Mouse (Mus musculus) forebrain, embryonic 14.5 days (tissue): Measurements from ENCODE around the gene Ccdc148. TPM values are rescaled to one million over a fixed set of nuclear protein-coding genes. Genes with fewer than 3 reads are reported as not detected.

Source experiments
- ATAC-seq: fragments of 200-750 bp; cut with Nextera tagmentation; 2 replicates; pipeline ENCODE4 v1.8.0; 2017; ENCODE audit warnings: mild to moderate bottlenecking, moderate library complexity
- DNase-seq: peaks from one replicate; pipeline ENCODE4 v3.0.0-alpha.2; 2015; ENCODE audit warnings: low spot score
- H3K27ac ChIP-seq: fragments of 300-500 bp; sonication (generic); 2 replicates; pipeline ENCODE4 v1.5.1; 2014; ENCODE audit warnings: low read depth, mild to moderate bottlenecking, control low read depth, low read length, moderate library complexity
- H3K27me3 ChIP-seq: fragments of 300-500 bp; sonication (generic); replicated peaks from 2 replicates; pipeline ENCODE4 v1.6.1; 2014; ENCODE audit warnings: low read length, control low read depth, mixed read lengths; ENCODE audit not compliant: control insufficient read depth, insufficient read depth
- H3K36me3 ChIP-seq: fragments of 300-500 bp; sonication (generic); 2 replicates; pipeline ENCODE4 v1.6.1; 2014; ENCODE audit warnings: low read length, control low read depth; ENCODE audit not compliant: control insufficient read depth, insufficient read depth
- H3K4me1 ChIP-seq: fragments of 300-500 bp; sonication (generic); 2 replicates; pipeline ENCODE4 v1.6.1; 2014; ENCODE audit warnings: antibody characterized with exemption, low read length, control low read depth; ENCODE audit not compliant: control insufficient read depth, insufficient read depth
- H3K4me2 ChIP-seq: fragments of 300-500 bp; sonication (generic); 2 replicates; pipeline ENCODE4 v1.6.1; 2014; ENCODE audit warnings: mild to moderate bottlenecking, control low read depth, low read length
- H3K4me3 ChIP-seq: fragments of 300-500 bp; sonication (generic); 2 replicates; pipeline ENCODE4 v1.5.1; 2014; ENCODE audit warnings: low read depth, low read length, control low read depth
- H3K9ac ChIP-seq: fragments of 300-500 bp; sonication (generic); 2 replicates; pipeline ENCODE4 v1.6.1; 2014; ENCODE audit warnings: mild to moderate bottlenecking, low read length, control low read depth, moderate library complexity
- H3K9me3 ChIP-seq: fragments of 300-500 bp; sonication (generic); replicated peaks from 2 replicates; pipeline ENCODE4 v1.6.1; 2016; ENCODE audit warnings: low read length, control low read depth, mixed read lengths; ENCODE audit not compliant: control insufficient read depth
- WGBS: fragments of 180-500 bp; shearing (Covaris S2); extraction: QIAGEN DNeasy Blood & Tissue Kit; methylation state at CpG from one replicate; pipeline ENCODE4 v1.1.7; 2014; 5-methylcytosine and 5-hydroxymethylcytosine counted together
- polyA plus RNA-seq: library from polyadenylated mRNA; unstranded; fragments of >200 nt; fragmentation: Nextera tagmentation; extraction: Ambion mirVana; gene quantifications from 2 replicates; pipeline ENCODE4 v1.2.1, GENCODE M21; 2014

The Ccdc148 gene
- polyA plus RNA-seq, 1 experiment from 2014 or later = 1.8 TPM

DNA sequence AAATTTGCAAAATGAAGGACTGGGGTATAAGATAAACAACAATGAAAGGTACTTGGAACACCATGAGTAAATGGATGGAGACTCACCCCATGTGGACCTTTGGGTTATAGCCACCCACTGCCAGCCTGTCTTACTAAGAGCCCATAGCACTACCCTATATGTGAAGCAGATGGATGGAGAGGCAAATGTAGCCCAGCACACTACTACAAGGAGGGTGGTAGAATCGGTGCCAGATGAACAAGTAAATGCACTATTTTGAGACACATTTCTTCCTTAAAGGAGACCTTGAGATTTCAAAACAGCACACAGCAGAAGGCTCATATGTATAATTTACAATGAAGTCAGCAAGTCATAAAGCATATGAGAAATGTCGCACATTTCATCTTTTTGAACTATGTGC lies 234.9 kb downstream of the Ccdc148 start:
- 100% methylated on average over 2 of the region's 2 CpGs for WGBS
- H3K4me2 ChIP-seq = no peak overlapping the region
- DNase-seq (no peak), ATAC-seq (no peak)
- no peak overlapping the region for H3K9ac ChIP-seq
- no peak overlapping the region for H3K27ac ChIP-seq
- H3K36me3 ChIP-seq = no peaks in the 10 kb centered on the region
- H3K27me3 ChIP-seq = no peaks in the 10 kb centered on the region
- no peaks in the 10 kb centered on the region for H3K4me1 ChIP-seq
- H3K9me3 ChIP-seq = no peaks in the 10 kb centered on the region
- no peak overlapping the region for H3K4me3 ChIP-seq

DNA sequence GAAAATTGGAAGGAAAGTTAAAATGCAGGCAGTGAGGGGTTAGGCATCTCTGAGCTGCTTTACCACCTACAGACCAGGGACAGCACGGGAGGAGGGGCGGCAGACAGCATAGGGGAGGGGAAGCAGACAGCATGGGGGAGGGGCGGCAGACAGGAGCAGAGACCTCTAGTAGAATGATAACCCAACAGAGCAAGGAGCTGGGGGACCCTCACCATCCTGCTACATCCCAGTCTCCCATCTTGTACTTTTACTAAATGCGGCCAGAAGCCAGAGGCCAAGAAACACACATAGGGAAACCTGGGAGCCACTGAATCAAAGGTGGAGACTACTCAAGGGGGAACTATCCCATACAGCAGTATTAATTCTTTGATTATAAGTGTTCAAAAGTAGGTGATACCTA lies 242.1 kb downstream of the Ccdc148 start:
- H3K4me1 ChIP-seq = no peaks in the 10 kb centered on the region

DNA sequence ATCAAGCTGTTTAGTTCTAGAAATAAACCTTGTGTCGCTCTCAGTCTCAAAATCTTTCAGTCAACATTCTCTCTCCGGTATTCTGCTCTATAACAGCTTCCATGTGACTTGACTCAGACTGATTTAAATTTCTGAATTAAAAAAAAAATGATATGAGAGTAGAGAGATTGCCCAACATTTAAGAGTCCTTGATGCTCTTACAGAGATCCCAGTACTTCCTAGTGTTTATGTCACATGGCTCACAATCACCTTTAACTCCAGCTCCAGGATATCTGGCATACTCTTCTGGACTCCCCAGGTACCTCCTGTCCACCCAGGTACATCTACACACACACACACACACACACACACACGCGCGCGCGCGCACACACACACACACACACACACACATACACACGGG lies 248.1 kb downstream of the Ccdc148 start:
- no peak for DNase-seq
- no peak overlapping the region for H3K4me2 ChIP-seq
- 94% methylated on average over 9 of the region's 9 CpGs for WGBS

More for the DNA sequence above, 242.1 kb downstream of the Ccdc148 start:
- DNase-seq = no peak
- Histone ChIP-seq H3K36me3 (no peaks in the 10 kb centered on the region), H3K4me2 (no peak overlapping the region), H3K9me3 (no peaks in the 10 kb centered on the region), H3K4me3 (no peak overlapping the region), H3K27me3 (no peaks in the 10 kb centered on the region), H3K9ac (no peak overlapping the region), H3K27ac (no peak overlapping the region)
- 48% methylated on average over 4 of the region's 4 CpGs for WGBS
- ATAC-seq = no peak

DNA sequence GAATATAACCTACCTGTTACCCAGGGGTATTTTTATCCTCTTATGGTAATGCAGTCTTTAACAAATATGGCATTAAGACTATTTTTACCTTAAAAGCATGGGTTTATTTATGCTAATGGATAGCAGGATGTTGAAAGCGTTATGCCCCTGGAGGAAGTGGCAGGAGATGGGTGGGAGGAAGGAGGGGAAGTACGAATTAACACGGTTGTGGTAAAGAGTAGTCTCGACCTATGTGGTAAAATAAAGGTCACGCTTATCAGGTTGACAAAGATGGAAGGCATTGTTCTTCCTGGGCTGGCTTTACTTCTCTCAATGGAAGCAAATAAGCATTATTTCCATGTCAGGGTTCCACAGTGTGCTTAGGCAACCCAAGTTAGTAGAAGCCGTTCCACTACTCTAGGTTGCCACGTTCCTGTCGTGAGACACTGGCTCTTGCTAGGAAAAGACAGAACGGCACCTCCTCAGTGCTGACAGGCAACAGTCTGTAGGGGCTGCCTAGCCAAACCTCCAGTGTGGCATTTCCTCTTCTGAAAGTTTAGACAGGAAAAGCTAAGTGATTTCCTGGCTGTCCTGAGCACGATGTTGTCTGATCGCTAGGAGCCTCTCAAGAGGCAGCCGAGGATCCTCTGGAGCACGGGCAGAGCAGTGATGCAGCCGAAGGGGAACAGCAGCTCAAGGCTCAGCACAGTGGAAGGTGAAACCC lies 253.5 kb downstream of the Ccdc148 start:
- Histone ChIP-seq H3K27me3 (no peaks in the 10 kb centered on the region), H3K9me3 (no peaks in the 10 kb centered on the region), H3K9ac (no peak overlapping the region), H3K4me2 (no peak overlapping the region), H3K4me1 (no peaks in the 10 kb centered on the region), H3K4me3 (no peak overlapping the region), H3K27ac (no peak overlapping the region), H3K36me3 (no peaks in the 10 kb centered on the region)
- ATAC-seq (no peak), DNase-seq (no peak)
- WGBS = 82% methylated on average over 14 of the region's 14 CpGs

More for the DNA sequence above, 248.1 kb downstream of the Ccdc148 start:
- no peak for ATAC-seq
- Histone ChIP-seq H3K36me3 (no peaks in the 10 kb centered on the region), H3K9ac (no peak overlapping the region), H3K4me1 (no peaks in the 10 kb centered on the region), H3K4me3 (no peak overlapping the region), H3K27ac (no peak overlapping the region), H3K27me3 (no peaks in the 10 kb centered on the region), H3K9me3 (no peaks in the 10 kb centered on the region)

DNA sequence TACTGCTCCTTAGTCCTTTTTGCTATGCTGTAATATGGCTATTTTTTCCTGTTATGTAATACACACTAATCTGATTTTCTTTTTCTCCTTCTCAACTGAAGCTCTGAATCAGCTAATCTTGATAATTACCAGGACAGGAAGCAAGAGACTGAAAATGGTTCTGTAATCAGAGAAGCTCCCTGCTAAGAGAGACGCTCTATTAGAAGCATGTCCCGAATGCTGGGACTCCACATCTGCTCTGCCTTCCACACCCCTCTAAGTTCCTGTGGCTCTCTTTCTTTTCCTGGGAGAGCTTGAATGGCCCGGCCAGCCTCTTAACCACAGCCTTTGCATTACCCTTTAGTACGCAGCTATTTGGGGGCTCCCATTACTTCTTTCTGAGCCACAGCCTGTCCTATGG lies 255.4 kb downstream of the Ccdc148 start:
- WGBS = 66% methylated on average over 4 of the region's 4 CpGs
- Histone ChIP-seq H3K4me2 (no peak overlapping the region), H3K9me3 (no peaks in the 10 kb centered on the region), H3K9ac (no peak overlapping the region), H3K36me3 (no peaks in the 10 kb centered on the region), H3K27me3 (no peaks in the 10 kb centered on the region), H3K4me1 (no peaks in the 10 kb centered on the region), H3K27ac (no peak overlapping the region), H3K4me3 (no peak overlapping the region)
- ATAC-seq (no peak), DNase-seq (no peak)

DNA sequence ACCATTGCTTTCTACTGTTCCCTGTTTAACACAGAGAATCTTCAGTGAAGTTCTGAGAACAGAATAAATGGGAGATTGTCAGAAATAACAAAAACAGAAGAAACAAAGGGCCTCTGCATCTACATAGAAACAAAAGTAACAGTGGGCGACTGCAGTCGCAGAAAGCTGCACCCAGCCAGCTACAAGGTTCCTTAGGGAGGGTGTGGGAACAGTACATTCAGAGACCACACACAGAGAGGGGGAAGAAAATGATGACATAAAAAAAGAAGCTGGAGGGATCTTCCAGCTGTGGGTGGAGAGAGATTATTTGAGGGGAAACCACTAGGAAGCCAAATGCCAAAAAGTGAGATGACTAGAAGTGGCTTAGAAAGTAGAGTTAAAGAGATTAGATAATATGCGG lies 280.6 kb downstream of the Ccdc148 start:
- WGBS = 42% methylated on average over 3 of the region's 3 CpGs
- DNase-seq (no peak), ATAC-seq (no peak)
- Histone ChIP-seq H3K4me2 (no peak overlapping the region), H3K4me1 (no peaks in the 10 kb centered on the region), H3K27me3 (no peaks in the 10 kb centered on the region), H3K9me3 (no peaks in the 10 kb centered on the region), H3K4me3 (no peak overlapping the region), H3K9ac (no peak overlapping the region), H3K36me3 (no peaks in the 10 kb centered on the region), H3K27ac (no peak overlapping the region)

DNA sequence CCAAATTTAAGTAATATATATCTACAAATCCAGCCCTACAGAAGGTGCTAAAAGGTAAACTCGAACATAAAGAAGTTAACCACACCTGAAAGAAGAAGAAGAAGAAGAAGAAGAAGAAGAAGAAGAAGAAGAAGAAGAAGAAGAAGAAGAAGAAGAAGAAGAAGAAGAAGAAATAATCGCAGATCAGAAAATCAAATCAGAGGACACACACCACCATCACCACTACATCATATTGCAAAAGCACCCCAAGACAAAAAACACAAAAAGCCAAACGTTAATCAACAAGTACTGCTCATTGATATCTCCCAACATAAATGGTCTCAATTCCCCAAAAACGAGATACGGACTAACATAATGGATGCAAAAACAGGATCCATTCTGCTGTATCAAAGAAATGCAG lies 301.3 kb downstream of the Ccdc148 start, which contains the start of gene Gm11099:
Gene Gm11099, plus strand, starts transcription at position 301 of the 400 bp plus-strand sequence.
- no peak within 1 kb of the TSS for H3K9ac ChIP-seq
- 92% methylated on average over 5 of the region's 5 CpGs for WGBS
- H3K27me3 ChIP-seq = no peaks in the 10 kb centered on the region
- no peaks in the 10 kb centered on the region for H3K36me3 ChIP-seq
- H3K4me3 ChIP-seq = no peak within 1 kb of the TSS
- H3K4me2 ChIP-seq = no peak within 1 kb of the TSS
- no peak within 1 kb of the TSS for H3K27ac ChIP-seq
- no peaks in the 10 kb centered on the region for H3K9me3 ChIP-seq
- H3K4me1 ChIP-seq = no peaks in the 10 kb centered on the region
- ATAC-seq (no peak), DNase-seq (no peak)

DNA sequence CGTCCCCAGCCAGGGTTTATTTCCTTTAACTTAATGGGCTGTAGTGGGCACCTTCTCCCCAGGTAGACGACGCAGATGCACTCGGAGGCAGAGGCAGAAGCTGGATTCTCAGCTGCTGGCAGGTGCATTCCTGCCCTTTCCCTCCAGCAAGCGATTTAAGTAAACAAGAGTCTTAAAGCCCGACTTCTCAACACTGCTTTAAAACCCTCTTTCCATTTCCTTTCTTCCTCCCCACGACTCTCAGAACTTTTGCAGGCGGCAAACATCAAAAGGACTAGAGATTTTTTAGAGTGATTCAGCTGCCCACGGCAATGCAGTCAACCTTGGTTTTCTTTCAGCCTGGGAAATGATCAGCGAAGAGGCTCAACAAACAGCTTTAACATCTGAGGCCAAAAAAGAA lies 316.0 kb downstream of the Ccdc148 start:
- 53% methylated on average over 10 of the region's 10 CpGs for WGBS
- ATAC-seq = no peak

DNA sequence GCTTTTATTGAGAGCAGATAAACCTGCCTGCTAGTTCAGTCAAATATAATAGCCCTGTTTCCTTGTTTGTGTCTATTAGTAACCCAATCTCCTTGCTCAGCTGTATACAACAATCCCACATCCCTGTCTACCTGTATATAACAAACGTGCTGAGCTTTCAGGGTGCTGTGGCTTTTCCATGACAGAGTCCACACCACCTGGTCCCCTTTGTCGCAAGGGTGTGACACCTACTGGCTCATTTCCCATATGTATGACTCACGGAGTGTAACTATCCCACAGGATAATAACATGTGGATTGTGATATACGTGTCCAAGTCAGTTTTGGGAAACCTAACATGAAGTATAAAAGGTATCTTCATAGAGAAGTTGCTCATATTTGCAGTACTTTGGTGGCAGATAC lies 318.0 kb downstream of the Ccdc148 start:
- no peaks in the 10 kb centered on the region for H3K36me3 ChIP-seq
- ATAC-seq (no peak), DNase-seq (no peak)
- H3K9me3 ChIP-seq = no peaks in the 10 kb centered on the region
- H3K4me1 ChIP-seq = no peaks in the 10 kb centered on the region
- no peak overlapping the region for H3K4me2 ChIP-seq
- H3K4me3 ChIP-seq = no peak overlapping the region
- no peak overlapping the region for H3K9ac ChIP-seq
- H3K27me3 ChIP-seq = no peaks in the 10 kb centered on the region
- no peak overlapping the region for H3K27ac ChIP-seq
- 87% methylated on average over 4 of the region's 4 CpGs for WGBS

More for the DNA sequence above, 316.0 kb downstream of the Ccdc148 start:
- no peak overlapping the region for H3K4me3 ChIP-seq
- H3K4me2 ChIP-seq = no peak overlapping the region
- H3K9ac ChIP-seq = no peak overlapping the region
- H3K36me3 ChIP-seq = no peaks in the 10 kb centered on the region
- DNase-seq = no peak
- H3K9me3 ChIP-seq = no peaks in the 10 kb centered on the region
- H3K4me1 ChIP-seq = no peaks in the 10 kb centered on the region
- H3K27me3 ChIP-seq = no peaks in the 10 kb centered on the region
- H3K27ac ChIP-seq = no peak overlapping the region
